Mouse (Mus musculus): Measurements from ENCODE around the gene Vamp2. TPM values are rescaled to one million over a fixed set of nuclear protein-coding genes. Genes with fewer than 3 reads are reported as not detected.

The Vamp2 gene
- polyA plus RNA-seq, 1 experiment from 2014 or later: 50.3 TPM

GRCm38 (mm10) chr11:69095511-69096231, 7.4 kb downstream of the Vamp2 start:
- Histone ChIP-seq H3K4me2 (replicated peaks; ENCODE audit: low read depth) (peak overlapping the region; percentile 85), H3K27me3 (replicated peaks; ENCODE audit: control insufficient read depth, insufficient read depth, low read length) (no peaks in the 10 kb centered on the region), H3K36me3 (ENCODE audit: control insufficient read depth, insufficient read depth) (peaks cover 13% of the 10 kb centered on the region), H3K27ac (ENCODE audit: low read depth, low read length) (peak overlapping the region; percentile 99), H3K9me3 (ENCODE audit: control insufficient read depth) (no peaks in the 10 kb centered on the region), H3K4me3 (ENCODE audit: low read depth, low read length) (peak overlapping the region; percentile 81), H3K9ac (ENCODE audit: low read depth, low read length) (peak overlapping the region; percentile 96), H3K4me1 (replicated peaks; ENCODE audit: control insufficient read depth, insufficient read depth, low read length) (peaks cover 11% of the 10 kb centered on the region; the same call in 1 of the 2 replicates)
- 1% methylated on average over 27 of the region's 27 CpGs for WGBS
- TF ChIP-seq CTCF (IDR thresholded peaks at IDR 0.05; ENCODE audit: low read depth): no peak; the same call in 1 of the 2 replicates
- no peak for ATAC-seq

DNA sequence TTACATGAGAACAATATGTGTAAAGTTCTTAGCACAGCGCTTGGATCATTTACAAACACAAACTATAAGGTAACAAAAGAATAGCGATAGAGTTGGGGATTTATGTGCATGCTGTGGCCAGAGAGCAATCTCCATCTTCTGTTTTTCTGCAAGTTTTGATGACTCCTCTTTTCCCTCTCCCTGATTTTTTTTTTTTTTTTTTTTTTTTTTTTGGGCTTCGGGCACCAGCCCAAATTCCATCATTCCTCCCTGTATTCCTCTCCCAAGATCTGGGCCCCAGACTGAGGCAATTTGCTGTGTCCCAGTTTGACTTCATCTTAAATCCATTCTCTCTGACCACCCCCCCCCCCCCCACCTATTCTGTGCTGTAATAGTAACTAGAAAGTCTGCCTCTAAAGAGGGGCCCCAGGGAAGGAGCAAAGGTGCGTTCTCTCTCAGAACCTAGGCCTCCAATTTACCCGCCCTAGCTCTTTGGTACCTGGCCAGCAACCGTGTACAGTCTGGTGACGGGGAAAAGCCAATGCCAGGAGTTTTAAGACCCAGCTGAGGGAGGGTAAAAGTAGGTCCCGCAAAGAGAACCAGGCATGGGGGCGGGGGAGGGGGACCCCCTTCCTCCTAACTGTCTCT, 8.2 kb downstream of the Vamp2 start:
- H3K4me3 ChIP-seq (ENCODE audit: low read depth, low read length): peak overlapping the region; percentile 81
- H3K36me3 ChIP-seq (ENCODE audit: control insufficient read depth, insufficient read depth): peaks cover 14% of the 10 kb centered on the region
- no peak for TF ChIP-seq CTCF (IDR thresholded peaks at IDR 0.05; ENCODE audit: low read depth)
- H3K4me1 ChIP-seq (replicated peaks; ENCODE audit: control insufficient read depth, insufficient read depth, low read length): peaks cover 11% of the 10 kb centered on the region; the same call in 1 of the 2 replicates
- ATAC-seq: peak; percentile 39
- H3K4me2 ChIP-seq (replicated peaks; ENCODE audit: low read depth): peak overlapping the region; percentile 85
- no peaks in the 10 kb centered on the region for H3K9me3 ChIP-seq (ENCODE audit: control insufficient read depth)
- 8% methylated on average over 9 of the region's 9 CpGs for WGBS
- H3K9ac ChIP-seq (ENCODE audit: low read depth, low read length): peak overlapping the region; percentile 96
- H3K27me3 ChIP-seq (replicated peaks; ENCODE audit: control insufficient read depth, insufficient read depth, low read length): no peaks in the 10 kb centered on the region
- H3K27ac ChIP-seq (ENCODE audit: low read depth, low read length): peak overlapping the region; percentile 99

DNA sequence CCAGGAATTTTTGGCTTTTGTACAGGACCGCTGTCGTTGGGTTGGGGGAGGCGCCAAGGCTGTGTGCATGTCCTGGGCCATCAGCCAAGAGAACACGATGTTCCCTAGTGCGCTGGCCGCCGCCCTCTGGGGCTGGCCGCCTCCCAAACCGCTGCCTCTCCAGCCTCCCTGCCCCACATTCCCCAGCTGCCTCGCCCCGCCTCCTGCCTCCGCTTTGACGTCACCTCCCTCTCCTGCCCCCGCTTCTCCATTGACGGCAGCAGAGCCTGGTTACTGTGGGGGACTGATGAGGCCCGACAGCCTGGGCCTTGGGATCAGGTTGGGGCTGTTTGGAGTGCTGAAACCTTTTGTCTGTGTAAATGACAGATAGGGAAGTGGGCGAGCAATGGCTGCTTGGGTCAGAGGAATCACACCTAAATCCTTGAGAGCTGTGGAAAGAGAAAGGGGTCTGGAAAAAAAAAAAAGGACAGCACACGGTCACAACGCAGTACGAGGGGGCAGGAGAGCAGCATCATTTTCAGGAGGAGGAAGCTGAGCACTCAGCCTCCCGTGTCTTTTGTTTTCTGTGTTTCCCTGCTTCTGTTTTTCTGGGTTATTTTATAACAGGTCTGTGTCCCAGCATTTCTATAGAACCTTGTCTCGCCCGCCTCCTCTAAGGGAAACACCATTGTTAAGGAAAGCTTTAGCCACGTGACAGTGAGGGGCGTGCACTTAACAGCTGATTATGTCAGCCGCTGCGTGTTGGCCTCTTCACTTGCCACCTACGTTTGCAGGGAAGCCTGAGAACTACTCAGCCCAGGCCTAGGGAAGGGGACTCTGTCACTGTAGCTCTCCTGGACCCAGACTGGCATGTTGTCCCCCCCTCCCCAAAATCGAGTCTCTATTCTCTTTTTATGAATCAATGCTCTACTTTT, 9.0 kb downstream of the Vamp2 start:
- peak overlapping the region; percentile 85 for H3K4me2 ChIP-seq (replicated peaks; ENCODE audit: low read depth)
- H3K9me3 ChIP-seq (ENCODE audit: control insufficient read depth): no peaks in the 10 kb centered on the region
- peaks cover 22% of the 10 kb centered on the region for H3K36me3 ChIP-seq (ENCODE audit: control insufficient read depth, insufficient read depth)
- no peak for TF ChIP-seq CTCF (IDR thresholded peaks at IDR 0.05; ENCODE audit: low read depth)
- WGBS: under 1% methylated on average over 29 of the region's 29 CpGs
- peak overlapping the region; percentile 81 for H3K4me3 ChIP-seq (ENCODE audit: low read depth, low read length)
- peak overlapping the region; percentile 99 for H3K27ac ChIP-seq (ENCODE audit: low read depth, low read length)
- H3K27me3 ChIP-seq (replicated peaks; ENCODE audit: control insufficient read depth, insufficient read depth, low read length): no peaks in the 10 kb centered on the region
- ATAC-seq: peak; percentile 69
- peaks cover 11% of the 10 kb centered on the region; the same call in 1 of the 2 replicates for H3K4me1 ChIP-seq (replicated peaks; ENCODE audit: control insufficient read depth, insufficient read depth, low read length)
- peak overlapping the region; percentile 96 for H3K9ac ChIP-seq (ENCODE audit: low read depth, low read length)

GRCm38 (mm10) chr11:69098039-69098761, 9.9 kb downstream of the Vamp2 start:
- H3K27ac ChIP-seq (ENCODE audit: low read depth, low read length): peak overlapping the region; percentile 99
- H3K4me2 ChIP-seq (replicated peaks; ENCODE audit: low read depth): peak overlapping the region; percentile 85
- H3K36me3 ChIP-seq (ENCODE audit: control insufficient read depth, insufficient read depth): peaks cover 31% of the 10 kb centered on the region
- peak overlapping the region; percentile 96 for H3K9ac ChIP-seq (ENCODE audit: low read depth, low read length)
- H3K9me3 ChIP-seq (ENCODE audit: control insufficient read depth): no peaks in the 10 kb centered on the region
- 21% methylated on average over 8 of the region's 8 CpGs for WGBS
- H3K4me3 ChIP-seq (ENCODE audit: low read depth, low read length): peak overlapping the region; percentile 56
- TF ChIP-seq CTCF (IDR thresholded peaks at IDR 0.05; ENCODE audit: low read depth): no peak
- no peak for ATAC-seq
- H3K27me3 ChIP-seq (replicated peaks; ENCODE audit: control insufficient read depth, insufficient read depth, low read length): no peaks in the 10 kb centered on the region
- peaks cover 11% of the 10 kb centered on the region; the same call in 1 of the 2 replicates for H3K4me1 ChIP-seq (replicated peaks; ENCODE audit: control insufficient read depth, insufficient read depth, low read length)

- peak overlapping the region; percentile 56 for H3K4me3 ChIP-seq (ENCODE audit: low read depth, low read length)
- peak overlapping the region; percentile 85 for H3K4me2 ChIP-seq (replicated peaks; ENCODE audit: low read depth)
- ATAC-seq: peak; percentile 35
- no peak for TF ChIP-seq CTCF (IDR thresholded peaks at IDR 0.05; ENCODE audit: low read depth)
- no peaks in the 10 kb centered on the region for H3K27me3 ChIP-seq (replicated peaks; ENCODE audit: control insufficient read depth, insufficient read depth, low read length)
- H3K9ac ChIP-seq (ENCODE audit: low read depth, low read length): peak overlapping the region; percentile 84
- H3K36me3 ChIP-seq (ENCODE audit: control insufficient read depth, insufficient read depth): peaks cover 36% of the 10 kb centered on the region
- no peaks in the 10 kb centered on the region for H3K9me3 ChIP-seq (ENCODE audit: control insufficient read depth)
- H3K4me1 ChIP-seq (replicated peaks; ENCODE audit: control insufficient read depth, insufficient read depth, low read length): peaks cover 11% of the 10 kb centered on the region; the same call in 1 of the 2 replicates
- H3K27ac ChIP-seq (ENCODE audit: low read depth, low read length): peak overlapping the region; percentile 99
- 1% methylated on average over 19 of the region's 19 CpGs for WGBS
These were observed 10.4 kb downstream of the Vamp2 start for GRCm38 (mm10) chr11:69098762-69099091.

Data from intestine, postnatal 0 days (tissue).